In genomic region chr12:82838544-82838943, GRCm38 (mm10) we compare ENCODE assay signal across 23 mouse cellular contexts.
"Had no signal": no experiment of that assay in that cellular context is flagged by ENCODE, and none has a peak within 500 bp of the region (broad histone marks: within the 10 kb centered on the region; RNA-seq: fewer than 3 reads in every experiment).

No protein-coding gene starts in this region.

- H3K27me3 ChIP-seq: forebrain, embryonic 15.5 days; hindbrain, embryonic 13.5 days; hindbrain, embryonic 15.5 days; kidney, embryonic 15.5 days; liver, embryonic 12.5 days had no signal

- DNase-seq: forebrain, postnatal 0 days; gastrocnemius, postnatal 14 days; gastrocnemius, postnatal 36 days; kidney, adult 11 months; kidney, adult 2 months; kidney, adult 9 months; kidney, postnatal 14 days; kidney, postnatal 36 days; layer of hippocampus, adult 9-11 months; layer of hippocampus, postnatal 36 days; left cerebral cortex, postnatal 4 days; lung, adult 18-20 months had no signal

- H3K4me3 ChIP-seq: forebrain, embryonic 15.5 days; hindbrain, embryonic 13.5 days; hindbrain, embryonic 15.5 days; kidney, embryonic 15.5 days; limb, embryonic 13.5 days; limb, embryonic 15.5 days; liver, embryonic 12.5 days had no signal

- H3K27ac ChIP-seq: forebrain, embryonic 15.5 days; hindbrain, embryonic 13.5 days; hindbrain, embryonic 15.5 days; hindbrain, postnatal 0 days; kidney, embryonic 15.5 days; kidney, postnatal 0 days; limb, embryonic 13.5 days; limb, embryonic 15.5 days; liver, embryonic 12.5 days; liver, embryonic 14.5 days had no signal

- H3K4me1 ChIP-seq: forebrain, embryonic 15.5 days; kidney, embryonic 15.5 days; liver, embryonic 12.5 days had no signal

- H3K9me3 ChIP-seq: forebrain, embryonic 15.5 days; hindbrain, embryonic 13.5 days; hindbrain, embryonic 15.5 days; kidney, embryonic 15.5 days; limb, embryonic 15.5 days had no signal

- H3K9ac ChIP-seq: forebrain, embryonic 15.5 days; forebrain, postnatal 0 days; hindbrain, embryonic 13.5 days; hindbrain, embryonic 15.5 days; kidney, embryonic 15.5 days; limb, embryonic 13.5 days; limb, embryonic 15.5 days; liver, embryonic 12.5 days; liver, embryonic 14.5 days had no signal

- H3K4me2 ChIP-seq: forebrain, embryonic 15.5 days; hindbrain, embryonic 13.5 days; hindbrain, embryonic 15.5 days; kidney, embryonic 15.5 days; limb, embryonic 13.5 days; limb, embryonic 15.5 days; liver, embryonic 12.5 days had no signal

- ATAC-seq: forebrain, embryonic 15.5 days; forebrain, postnatal 0 days; hindbrain, postnatal 0 days; intestine, embryonic 16.5 days; liver, embryonic 12.5 days had no signal

- H3K36me3 ChIP-seq: forebrain, embryonic 15.5 days; hindbrain, embryonic 13.5 days; hindbrain, embryonic 15.5 days; kidney, embryonic 15.5 days; limb, embryonic 13.5 days; limb, embryonic 15.5 days; liver, embryonic 12.5 days had no signal
